ENCODE assay signal across 11 mouse cellular contexts in genomic region chr4:82614466-82614805, GRCm38 (mm10).
A peak's percentile ranks its signal among the peaks of the same experiment; 100 is the strongest.
DNase-seq lines count a peak whose midpoint lies in the region; ATAC-seq lines count a peak whose summit lies in the region.
"Had no signal": no experiment of that assay in that cellular context is flagged by ENCODE, and none has a peak within 500 bp of the region (broad histone marks: within the 10 kb centered on the region; RNA-seq: fewer than 3 reads in every experiment).

No protein-coding gene starts in this region.

- 0 out of 2 replicates have a peak, but pooled peaks have one; percentile 6 for ATAC-seq in intestine, embryonic 15.5 days
- no peak for ATAC-seq in intestine, embryonic 16.5 days
- ATAC-seq in forebrain, embryonic 14.5 days: peak; percentile 64
- ATAC-seq in limb, embryonic 11.5 days (ENCODE audit: insufficient number of reproducible peaks, low FRiP score, low TSS enrichment, low read depth): 0 out of 2 replicates have a peak, but pooled peaks have one; percentile 17
- ATAC-seq in neural tube, embryonic 11.5 days (ENCODE audit: insufficient read depth, low FRiP score, low TSS enrichment): peak; percentile 49
- no peak for ATAC-seq in megakaryocyte, adult 5-6 weeks (ENCODE audit: poor library complexity, severe bottlenecking)
- ATAC-seq: liver, postnatal 0 days had no signal

- no peaks in the 10 kb centered on the region for H3K36me3 ChIP-seq in intestine, embryonic 15.5 days
- H3K36me3 ChIP-seq in intestine, embryonic 16.5 days (ENCODE audit: control insufficient read depth, insufficient read depth, low read length): no peaks in the 10 kb centered on the region
- H3K36me3 ChIP-seq in forebrain, embryonic 14.5 days (ENCODE audit: control insufficient read depth, insufficient read depth, low read length): no peaks in the 10 kb centered on the region
- H3K36me3 ChIP-seq in limb, embryonic 11.5 days (ENCODE audit: control insufficient read depth, insufficient read depth, low read length): no peaks in the 10 kb centered on the region
- H3K36me3 ChIP-seq in neural tube, embryonic 11.5 days (ENCODE audit: control insufficient read depth, insufficient read depth, low read length): no peaks in the 10 kb centered on the region
- H3K36me3 ChIP-seq: embryonic facial prominence, embryonic 12.5 days had no signal

- no peaks in the 10 kb centered on the region for H3K9me3 ChIP-seq in intestine, embryonic 15.5 days
- H3K9me3 ChIP-seq in intestine, embryonic 16.5 days (ENCODE audit: control insufficient read depth, low read length): no peaks in the 10 kb centered on the region
- no peaks in the 10 kb centered on the region for H3K9me3 ChIP-seq in forebrain, embryonic 14.5 days (replicated peaks; ENCODE audit: control insufficient read depth, low read length)
- no peaks in the 10 kb centered on the region for H3K9me3 ChIP-seq in limb, embryonic 11.5 days (ENCODE audit: control insufficient read depth, low read length)
- no peaks in the 10 kb centered on the region for H3K9me3 ChIP-seq in neural tube, embryonic 11.5 days (ENCODE audit: control insufficient read depth, low read length)
- H3K9me3 ChIP-seq: embryonic facial prominence, embryonic 12.5 days had no signal

- H3K4me1 ChIP-seq in intestine, embryonic 15.5 days (replicated peaks): 0 out of 2 replicates have a peak, but pooled peaks cover 2% of the 10 kb centered on the region
- no peaks in the 10 kb centered on the region for H3K4me1 ChIP-seq in intestine, embryonic 16.5 days (ENCODE audit: control insufficient read depth, insufficient read depth, low read length)
- H3K4me1 ChIP-seq in forebrain, embryonic 14.5 days (ENCODE audit: control insufficient read depth, insufficient read depth, low read length): peaks cover 11% of the 10 kb centered on the region
- peaks cover 5% of the 10 kb centered on the region; the same call in 1 of the 2 replicates for H3K4me1 ChIP-seq in limb, embryonic 11.5 days (ENCODE audit: control insufficient read depth, insufficient read depth, low read length)
- H3K4me1 ChIP-seq in neural tube, embryonic 11.5 days (ENCODE audit: control insufficient read depth, insufficient read depth, low read length): peaks cover 5% of the 10 kb centered on the region; the same call in 1 of the 2 replicates

- no peak overlapping the region for H3K4me3 ChIP-seq in intestine, embryonic 15.5 days (replicated peaks)
- H3K4me3 ChIP-seq in intestine, embryonic 16.5 days (ENCODE audit: low read length): no peak overlapping the region
- H3K4me3 ChIP-seq in forebrain, embryonic 14.5 days (ENCODE audit: low read depth, low read length): no peak overlapping the region
- H3K4me3 ChIP-seq in limb, embryonic 11.5 days (ENCODE audit: low read depth, low read length): no peak overlapping the region
- H3K4me3 ChIP-seq in neural tube, embryonic 11.5 days (ENCODE audit: low read depth, low read length): no peak overlapping the region
- H3K4me3 ChIP-seq: embryonic facial prominence, embryonic 12.5 days had no signal

- H3K27me3 ChIP-seq in intestine, embryonic 15.5 days (replicated peaks): no peaks in the 10 kb centered on the region
- no peaks in the 10 kb centered on the region for H3K27me3 ChIP-seq in intestine, embryonic 16.5 days (replicated peaks; ENCODE audit: control insufficient read depth, insufficient read depth, low read length)
- H3K27me3 ChIP-seq in forebrain, embryonic 14.5 days (replicated peaks; ENCODE audit: control insufficient read depth, insufficient read depth, low read length): no peaks in the 10 kb centered on the region
- H3K27me3 ChIP-seq in limb, embryonic 11.5 days (ENCODE audit: control insufficient read depth, insufficient read depth, low read length): no peaks in the 10 kb centered on the region
- H3K27me3 ChIP-seq in neural tube, embryonic 11.5 days (ENCODE audit: control insufficient read depth, insufficient read depth, low read length): no peaks in the 10 kb centered on the region
- H3K27me3 ChIP-seq: embryonic facial prominence, embryonic 12.5 days had no signal

- H3K27ac ChIP-seq in intestine, embryonic 15.5 days: no peak overlapping the region
- H3K27ac ChIP-seq in intestine, embryonic 16.5 days (ENCODE audit: low read length): no peak overlapping the region
- peak overlapping the region; percentile 23; the same call in 1 of the 2 replicates for H3K27ac ChIP-seq in forebrain, embryonic 14.5 days (ENCODE audit: low read depth, low read length)
- no peak overlapping the region for H3K27ac ChIP-seq in limb, embryonic 11.5 days (replicated peaks; ENCODE audit: low read depth, low read length)
- no peak overlapping the region for H3K27ac ChIP-seq in neural tube, embryonic 11.5 days (ENCODE audit: low read depth, low read length)
- H3K27ac ChIP-seq: embryonic facial prominence, embryonic 12.5 days had no signal

- no peak overlapping the region for H3K4me2 ChIP-seq in intestine, embryonic 15.5 days (replicated peaks)
- no peak overlapping the region for H3K4me2 ChIP-seq in intestine, embryonic 16.5 days (ENCODE audit: low read depth, low read length)
- H3K4me2 ChIP-seq in forebrain, embryonic 14.5 days (ENCODE audit: low read length): no peak overlapping the region
- no peak overlapping the region for H3K4me2 ChIP-seq in limb, embryonic 11.5 days (ENCODE audit: low read depth, severe bottlenecking)
- H3K4me2 ChIP-seq in neural tube, embryonic 11.5 days (ENCODE audit: low read depth): no peak overlapping the region
- H3K4me2 ChIP-seq: embryonic facial prominence, embryonic 12.5 days had no signal

- no peak for DNase-seq in forebrain, embryonic 14.5 days (ENCODE audit: low spot score)
- no peak for DNase-seq in limb, embryonic 11.5 days (ENCODE audit: low spot score)
- peak; percentile 31 for DNase-seq in neural tube, embryonic 11.5 days (ENCODE audit: low spot score)
- DNase-seq in adrenal gland, postnatal 4 days (ENCODE audit: low spot score in 2 of 2): no peak
- no peak for DNase-seq in retina, embryonic 14.5 days (ENCODE audit: low spot score)
- DNase-seq: liver, postnatal 0 days; thymus, postnatal 36 days had no signal

- H3K9ac ChIP-seq in intestine, embryonic 15.5 days: no peak overlapping the region
- H3K9ac ChIP-seq in intestine, embryonic 16.5 days (ENCODE audit: low read depth, low read length): no peak overlapping the region
- no peak overlapping the region for H3K9ac ChIP-seq in forebrain, embryonic 14.5 days (ENCODE audit: low read length)
- H3K9ac ChIP-seq in limb, embryonic 11.5 days (ENCODE audit: low read length): no peak overlapping the region
- H3K9ac ChIP-seq in neural tube, embryonic 11.5 days (ENCODE audit: low read length): no peak overlapping the region
- H3K9ac ChIP-seq: embryonic facial prominence, embryonic 12.5 days; liver, postnatal 0 days had no signal

- 62% methylated on average over 7 of the region's 7 CpGs for WGBS in intestine, embryonic 15.5 days
- 52% methylated on average over 7 of the region's 7 CpGs for WGBS in intestine, embryonic 16.5 days
- WGBS in forebrain, embryonic 14.5 days: 16% methylated on average over 7 of the region's 7 CpGs
- WGBS in limb, embryonic 11.5 days: 37% methylated on average over 7 of the region's 7 CpGs
- 19% methylated on average over 7 of the region's 7 CpGs for WGBS in neural tube, embryonic 11.5 days

Comparison
In these comparisons a context has a peak if more than half of its experiments do, and no peak if none do; other contexts are left out.
1. ATAC-seq: peak in intestine, embryonic 15.5 days (single experiment), forebrain, embryonic 14.5 days (single experiment), limb, embryonic 11.5 days (single experiment) and neural tube, embryonic 11.5 days (single experiment); none in intestine, embryonic 16.5 days (single experiment) and megakaryocyte, adult 5-6 weeks (single experiment).